Mouse (Mus musculus) liver, embryonic 15.5 days (tissue): ENCODE results near the gene 4933424G06Rik. TPM values are rescaled to one million over a fixed set of nuclear protein-coding genes. Genes with fewer than 3 reads are reported as not detected.
"Not testable (repeated sequence)": the region's sequence is repeated elsewhere in the genome, so short reads cannot be mapped to it uniquely, and the experiment has no call there.

ENCODE experiments used
- ATAC-seq: fragments of 200-750 bp; cut with Nextera tagmentation; 2 replicates; pipeline ENCODE4 v1.8.0; 2017; ENCODE audit warnings: moderate number of reproducible peaks, mild to moderate bottlenecking, moderate library complexity; ENCODE audit not compliant: insufficient read depth
- H3K27ac ChIP-seq: fragments of 300-500 bp; sonication (generic); replicated peaks from 2 replicates; pipeline ENCODE4 v1.5.1; 2015; ENCODE audit warnings: mild to moderate bottlenecking, inconsistent platforms
- H3K27me3 ChIP-seq: fragments of 300-500 bp; sonication (generic); 2 replicates; pipeline ENCODE4 v1.6.1; 2015; ENCODE audit warnings: mild to moderate bottlenecking, inconsistent platforms
- H3K36me3 ChIP-seq: fragments of 300-500 bp; sonication (generic); replicated peaks from 2 replicates; pipeline ENCODE4 v1.6.1; 2015; ENCODE audit warnings: moderate library complexity, mild to moderate bottlenecking, inconsistent platforms
- H3K4me1 ChIP-seq: fragments of 300-500 bp; sonication (generic); replicated peaks from 2 replicates; pipeline ENCODE4 v1.6.1; 2015; ENCODE audit warnings: inconsistent platforms
- H3K4me2 ChIP-seq: fragments of 300-500 bp; sonication (generic); 2 replicates; pipeline ENCODE4 v1.6.1; 2015; ENCODE audit warnings: moderate library complexity, mild to moderate bottlenecking, inconsistent platforms
- H3K4me3 ChIP-seq: fragments of 300-500 bp; sonication (generic); replicated peaks from 2 replicates; pipeline ENCODE4 v1.5.1; 2015; ENCODE audit warnings: mild to moderate bottlenecking, inconsistent platforms
- H3K9ac ChIP-seq: fragments of 300-500 bp; sonication (generic); 2 replicates; pipeline ENCODE4 v1.6.1; 2015; ENCODE audit warnings: moderate library complexity, mild to moderate bottlenecking, inconsistent platforms
- H3K9me3 ChIP-seq: fragments of 300-500 bp; sonication (generic); replicated peaks from 2 replicates; pipeline ENCODE4 v1.6.1; 2016; ENCODE audit warnings: inconsistent platforms
- whole genome bisulfite sequencing: fragments of 180-500 bp; shearing (Covaris S2); methylation state at CpG from one replicate; pipeline ENCODE4 v1.1.7; 2015; ENCODE audit warnings: mixed read lengths; ENCODE audit not compliant: insufficient replicate concordance; 5-methylcytosine and 5-hydroxymethylcytosine counted together
- polyA plus RNA-seq: library from polyadenylated mRNA; unstranded; fragments of >200 nt; fragmentation: Nextera tagmentation; extraction: Ambion mirVana; gene quantifications from 2 replicates; pipeline ENCODE4 v1.2.1, GENCODE M21; 2015

Gene 4933424G06Rik
- polyA plus RNA-seq = not detected in 2 replicates

- peak within 1 kb of the TSS; percentile 89 for H3K9ac ChIP-seq
- 0% methylated on average over 29 of the region's 29 CpGs for WGBS
- no peaks in the 10 kb centered on the region for H3K9me3 ChIP-seq
- peaks cover 29% of the 10 kb centered on the region for H3K36me3 ChIP-seq
- H3K4me2 ChIP-seq = peak within 1 kb of the TSS; percentile 88
- peak; percentile 98 for ATAC-seq
- peak within 1 kb of the TSS; percentile 80 for H3K27ac ChIP-seq
- H3K27me3 ChIP-seq = no peaks in the 10 kb centered on the region
- peak within 1 kb of the TSS; percentile 85 for H3K4me3 ChIP-seq
- peaks cover 30% of the 10 kb centered on the region for H3K4me1 ChIP-seq
These were observed at the start of gene 4933424G06Rik for GRCm38 (mm10) chr1:36709854-36710280. Gene 4933424G06Rik, plus strand, starts transcription at chr1:36710149.

- Histone ChIP-seq H3K27ac (0 out of 2 replicates have a peak overlapping the region, but pooled peaks have one; percentile 14), H3K4me2 (no peak overlapping the region), H3K36me3 (no peaks in the 10 kb centered on the region), H3K9me3 (no peaks in the 10 kb centered on the region), H3K9ac (no peak overlapping the region), H3K4me3 (no peak overlapping the region), H3K27me3 (no peaks in the 10 kb centered on the region), H3K4me1 (peaks cover 17% of the 10 kb centered on the region)
- WGBS = 27% methylated on average over 4 of the region's 4 CpGs
- no peak for ATAC-seq
These were observed 45.5 kb upstream of the 4933424G06Rik start for GRCm38 (mm10) chr1:36664457-36664856.

GRCm38 (mm10) chr1:36665165-36665723 is 44.7 kb upstream of the 4933424G06Rik start:
- ATAC-seq = no peak
- WGBS = 78% methylated on average over 11 of the region's 11 CpGs

GRCm38 (mm10) chr1:36665934-36666333 is 44.0 kb upstream of the 4933424G06Rik start:
- Histone ChIP-seq H3K27ac (no peak overlapping the region), H3K9me3 (no peaks in the 10 kb centered on the region), H3K27me3 (no peaks in the 10 kb centered on the region), H3K4me3 (no peak overlapping the region), H3K4me2 (no peak overlapping the region), H3K36me3 (no peaks in the 10 kb centered on the region), H3K4me1 (peaks cover 32% of the 10 kb centered on the region), H3K9ac (no peak overlapping the region)
- no peak for ATAC-seq
- 66% methylated on average over 4 of the region's 4 CpGs for WGBS

More at GRCm38 (mm10) chr1:36665165-36665723, 44.7 kb upstream of the 4933424G06Rik start:
- Histone ChIP-seq H3K27me3 (no peaks in the 10 kb centered on the region), H3K9me3 (no peaks in the 10 kb centered on the region), H3K27ac (no peak overlapping the region), H3K4me2 (no peak overlapping the region), H3K4me3 (no peak overlapping the region), H3K36me3 (no peaks in the 10 kb centered on the region), H3K4me1 (peaks cover 25% of the 10 kb centered on the region), H3K9ac (no peak overlapping the region)

GRCm38 (mm10) chr1:36668007-36668406 is 41.9 kb upstream of the 4933424G06Rik start:
- H3K27me3 ChIP-seq, H3K9me3 ChIP-seq, H3K4me2 ChIP-seq, H3K36me3 ChIP-seq, H3K9ac ChIP-seq, ATAC-seq, H3K27ac ChIP-seq, H3K4me3 ChIP-seq: not testable (repeated sequence)
- H3K4me1 ChIP-seq = peaks cover 38% of the 10 kb centered on the region
- 64% methylated on average over 4 of the region's 4 CpGs for WGBS

GRCm38 (mm10) chr1:36670256-36670655 is 39.7 kb upstream of the 4933424G06Rik start:
- no peaks in the 10 kb centered on the region for H3K9me3 ChIP-seq
- 0 out of 2 replicates have a peak overlapping the region, but pooled peaks have one; percentile 19 for H3K27ac ChIP-seq
- no peak overlapping the region for H3K9ac ChIP-seq
- WGBS = 21% methylated on average over 4 of the region's 4 CpGs
- peak; percentile 83 for ATAC-seq
- no peaks in the 10 kb centered on the region for H3K36me3 ChIP-seq
- no peaks in the 10 kb centered on the region for H3K27me3 ChIP-seq
- H3K4me1 ChIP-seq = peaks cover 25% of the 10 kb centered on the region
- H3K4me2 ChIP-seq = peak overlapping the region; percentile 29; the same call in 1 of the 2 replicates
- no peak overlapping the region for H3K4me3 ChIP-seq

- 0 out of 2 replicates have a peak overlapping the region, but pooled peaks have one; percentile 38 for H3K27ac ChIP-seq
- no peak overlapping the region for H3K4me3 ChIP-seq
- 54% methylated on average over 10 of the region's 10 CpGs for WGBS
- no peak overlapping the region for H3K9ac ChIP-seq
- H3K27me3 ChIP-seq = no peaks in the 10 kb centered on the region
- H3K4me1 ChIP-seq = peaks cover 25% of the 10 kb centered on the region
- peak overlapping the region; percentile 32 for H3K4me2 ChIP-seq
- ATAC-seq = peak; percentile 70
- no peaks in the 10 kb centered on the region for H3K9me3 ChIP-seq
- H3K36me3 ChIP-seq = no peaks in the 10 kb centered on the region
These were observed 38.7 kb upstream of the 4933424G06Rik start for GRCm38 (mm10) chr1:36671260-36671659.

- no peaks in the 10 kb centered on the region for H3K9me3 ChIP-seq
- no peaks in the 10 kb centered on the region for H3K27me3 ChIP-seq
- ATAC-seq = no peak
- no peak overlapping the region for H3K4me2 ChIP-seq
- peaks cover 25% of the 10 kb centered on the region for H3K4me1 ChIP-seq
- H3K4me3 ChIP-seq = no peak overlapping the region
- no peak overlapping the region for H3K9ac ChIP-seq
- no peak overlapping the region for H3K27ac ChIP-seq
- no peaks in the 10 kb centered on the region for H3K36me3 ChIP-seq
- 72% methylated on average over 16 of the region's 16 CpGs for WGBS
These were observed 37.1 kb upstream of the 4933424G06Rik start for GRCm38 (mm10) chr1:36672648-36673350.

- H3K27ac ChIP-seq = no peak overlapping the region
- no peak overlapping the region for H3K4me2 ChIP-seq
- ATAC-seq = no peak
- no peaks in the 10 kb centered on the region for H3K36me3 ChIP-seq
- H3K4me3 ChIP-seq = no peak overlapping the region
- no peaks in the 10 kb centered on the region for H3K9me3 ChIP-seq
- WGBS = 30% methylated on average over 3 of the region's 3 CpGs
- H3K9ac ChIP-seq = no peak overlapping the region
- no peaks in the 10 kb centered on the region for H3K27me3 ChIP-seq
- peaks cover 16% of the 10 kb centered on the region for H3K4me1 ChIP-seq
These were observed 35.0 kb upstream of the 4933424G06Rik start for GRCm38 (mm10) chr1:36674936-36675335.

GRCm38 (mm10) chr1:36680893-36681292 is 29.1 kb upstream of the 4933424G06Rik start:
- no peak for ATAC-seq

GRCm38 (mm10) chr1:36682620-36683355 is 27.2 kb upstream of the 4933424G06Rik start, which contains the start of gene Fam178b:
Gene Fam178b, minus strand, starts transcription at chr1:36683183.
- Histone ChIP-seq H3K4me2 (no peak within 1 kb of the TSS), H3K27me3 (no peaks in the 10 kb centered on the region), H3K36me3 (no peaks in the 10 kb centered on the region), H3K9me3 (no peaks in the 10 kb centered on the region), H3K27ac (no peak within 1 kb of the TSS), H3K9ac (no peak within 1 kb of the TSS), H3K4me1 (peaks cover 5% of the 10 kb centered on the region; the same call in 1 of the 2 replicates), H3K4me3 (no peak within 1 kb of the TSS)
- ATAC-seq = no peak
- WGBS = 85% methylated on average over 39 of the region's 39 CpGs

More at GRCm38 (mm10) chr1:36680893-36681292, 29.1 kb upstream of the 4933424G06Rik start:
- Histone ChIP-seq H3K27ac (no peak overlapping the region), H3K36me3 (no peaks in the 10 kb centered on the region), H3K9ac (no peak overlapping the region), H3K27me3 (no peaks in the 10 kb centered on the region), H3K4me1 (peaks cover 5% of the 10 kb centered on the region; the same call in 1 of the 2 replicates), H3K9me3 (no peaks in the 10 kb centered on the region), H3K4me3 (no peak overlapping the region), H3K4me2 (no peak overlapping the region)
- 71% methylated on average over 7 of the region's 7 CpGs for WGBS
